Mouse (Mus musculus): ENCODE measurements around the gene Fsd1l. TPM values are rescaled to one million over a fixed set of nuclear protein-coding genes. Genes with fewer than 3 reads are reported as not detected.
"Not testable (repeated sequence)": the region's sequence is repeated elsewhere in the genome, so short reads cannot be mapped to it uniquely, and the experiment has no call there.

The Fsd1l gene
- polyA plus RNA-seq, 2 experiments = 5.7 to 9.8 TPM

GRCm38 (mm10) chr4:53638549-53639123 is 7.4 kb downstream of the Fsd1l start:
- Histone ChIP-seq H3K4me3 (replicated peaks; ENCODE audit: low read length) (no peak overlapping the region), H3K4me1 (ENCODE audit: control insufficient read depth, insufficient read depth, low read length) (0 out of 2 replicates have a peak, but pooled peaks cover 3% of the 10 kb centered on the region), H3K27ac (replicated peaks; ENCODE audit: low read depth, low read length) (no peak overlapping the region), H3K27me3 (ENCODE audit: control insufficient read depth, insufficient read depth, low read length) (no peaks in the 10 kb centered on the region), H3K9ac (ENCODE audit: low read depth, low read length, severe bottlenecking) (no peak overlapping the region), H3K9me3 (ENCODE audit: control insufficient read depth, low read length) (peaks cover 9% of the 10 kb centered on the region; the same call in 1 of the 2 replicates), H3K4me2 (replicated peaks; ENCODE audit: low read depth, low read length, severe bottlenecking) (no peak overlapping the region), H3K36me3 (ENCODE audit: control insufficient read depth, insufficient read depth, low read length) (peaks cover 8% of the 10 kb centered on the region; the same call in 1 of the 2 replicates)
- WGBS = 87% methylated on average over 7 of the region's 7 CpGs
- no peak for TF ChIP-seq POLR2A (IDR thresholded peaks at IDR 0.05; ENCODE audit: borderline replicate concordance, extremely low read depth, insufficient read depth, insufficient read length)
- DNase-seq (ENCODE audit: low spot score) = no peak
- no peak for ATAC-seq (ENCODE audit: low FRiP score, low read depth)

DNA sequence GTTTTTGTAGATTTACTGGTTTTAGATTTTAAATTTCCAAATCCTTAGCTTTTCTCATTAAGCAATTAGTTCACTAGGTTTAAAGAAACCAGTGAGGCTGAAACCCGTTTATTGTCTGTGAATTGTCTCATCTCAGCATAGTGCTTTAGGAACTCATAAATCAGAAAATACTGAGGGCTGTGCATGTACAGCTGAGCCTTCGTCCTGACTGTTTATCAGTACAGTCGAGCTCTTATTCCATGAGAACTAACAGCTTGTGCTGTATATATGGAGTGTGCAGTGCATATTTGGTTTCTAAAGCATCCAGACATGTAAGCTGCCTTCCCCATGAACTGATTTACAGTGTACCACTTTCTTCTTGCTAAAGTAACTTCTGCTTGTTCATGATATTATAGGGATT is 26.8 kb downstream of the Fsd1l start:
- Histone ChIP-seq H3K27ac (replicated peaks; ENCODE audit: low read depth, low read length) (no peak overlapping the region), H3K4me2 (replicated peaks; ENCODE audit: low read depth, low read length, severe bottlenecking) (no peak overlapping the region), H3K9me3 (ENCODE audit: control insufficient read depth, low read length) (no peaks in the 10 kb centered on the region), H3K4me1 (ENCODE audit: control insufficient read depth, insufficient read depth, low read length) (no peaks in the 10 kb centered on the region), H3K4me3 (replicated peaks; ENCODE audit: low read length) (no peak overlapping the region), H3K9ac (ENCODE audit: low read depth, low read length, severe bottlenecking) (no peak overlapping the region), H3K27me3 (ENCODE audit: control insufficient read depth, insufficient read depth, low read length) (no peaks in the 10 kb centered on the region), H3K36me3 (ENCODE audit: control insufficient read depth, insufficient read depth, low read length) (peaks cover 14% of the 10 kb centered on the region)
- ATAC-seq (ENCODE audit: low FRiP score, low read depth) = no peak
- no peak for TF ChIP-seq POLR2A (IDR thresholded peaks at IDR 0.05; ENCODE audit: borderline replicate concordance, extremely low read depth, insufficient read depth, insufficient read length)
- WGBS = 61% methylated on average over 3 of the region's 3 CpGs
- no peak for DNase-seq (ENCODE audit: low spot score)

- no peak for DNase-seq (ENCODE audit: low spot score)
- no peak for ATAC-seq (ENCODE audit: low FRiP score, low read depth)
- Histone ChIP-seq H3K27ac (replicated peaks; ENCODE audit: low read depth, low read length) (no peak overlapping the region), H3K4me2 (replicated peaks; ENCODE audit: low read depth, low read length, severe bottlenecking) (no peak overlapping the region), H3K36me3 (ENCODE audit: control insufficient read depth, insufficient read depth, low read length) (peaks cover 8% of the 10 kb centered on the region), H3K9ac (ENCODE audit: low read depth, low read length, severe bottlenecking) (no peak overlapping the region), H3K9me3 (ENCODE audit: control insufficient read depth, low read length) (no peaks in the 10 kb centered on the region), H3K4me3 (replicated peaks; ENCODE audit: low read length) (no peak overlapping the region), H3K4me1 (ENCODE audit: control insufficient read depth, insufficient read depth, low read length) (no peaks in the 10 kb centered on the region), H3K27me3 (ENCODE audit: control insufficient read depth, insufficient read depth, low read length) (no peaks in the 10 kb centered on the region)
- no peak for TF ChIP-seq POLR2A (IDR thresholded peaks at IDR 0.05; ENCODE audit: borderline replicate concordance, extremely low read depth, insufficient read depth, insufficient read length)
These were observed 29.4 kb downstream of the Fsd1l start for GRCm38 (mm10) chr4:53660711-53661110.

- Histone ChIP-seq H3K36me3 (ENCODE audit: control insufficient read depth, insufficient read depth, low read length) (peaks cover 17% of the 10 kb centered on the region), H3K4me1 (ENCODE audit: control insufficient read depth, insufficient read depth, low read length) (no peaks in the 10 kb centered on the region), H3K4me3 (replicated peaks; ENCODE audit: low read length) (no peak overlapping the region), H3K27me3 (ENCODE audit: control insufficient read depth, insufficient read depth, low read length) (no peaks in the 10 kb centered on the region), H3K9ac (ENCODE audit: low read depth, low read length, severe bottlenecking) (no peak overlapping the region), H3K9me3 (ENCODE audit: control insufficient read depth, low read length) (no peaks in the 10 kb centered on the region), H3K27ac (replicated peaks; ENCODE audit: low read depth, low read length) (no peak overlapping the region), H3K4me2 (replicated peaks; ENCODE audit: low read depth, low read length, severe bottlenecking) (no peak overlapping the region)
- DNase-seq (ENCODE audit: low spot score) = no peak
- WGBS = 81% methylated on average over 8 of the region's 8 CpGs
- no peak for TF ChIP-seq POLR2A (IDR thresholded peaks at IDR 0.05; ENCODE audit: borderline replicate concordance, extremely low read depth, insufficient read depth, insufficient read length)
- no peak for ATAC-seq (ENCODE audit: low FRiP score, low read depth)
These were observed 50.8 kb downstream of the Fsd1l start for GRCm38 (mm10) chr4:53682092-53682491.

DNA sequence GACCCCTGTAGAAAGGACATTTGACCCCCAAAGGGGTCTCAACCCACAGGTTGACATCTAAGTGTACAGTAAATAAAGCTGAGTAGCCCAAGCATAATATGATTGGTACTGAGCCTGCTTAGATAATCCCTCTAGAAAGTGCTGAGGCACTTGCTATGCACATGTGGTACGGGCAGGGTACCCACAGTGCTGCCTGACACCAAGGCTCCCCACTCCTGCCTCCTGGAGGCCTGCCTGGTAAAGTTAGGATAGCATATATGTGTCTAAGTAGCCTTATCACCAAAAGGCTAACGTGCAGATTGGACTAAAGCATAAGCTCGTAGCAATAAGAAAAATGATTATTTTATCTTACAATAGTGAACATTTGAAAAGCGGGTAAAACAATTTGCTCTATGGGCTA is 57.7 kb downstream of the Fsd1l start:
- Histone ChIP-seq H3K9ac (ENCODE audit: low read depth, low read length, severe bottlenecking) (no peak overlapping the region), H3K9me3 (ENCODE audit: control insufficient read depth, low read length) (no peaks in the 10 kb centered on the region), H3K4me3 (replicated peaks; ENCODE audit: low read length) (no peak overlapping the region), H3K4me2 (replicated peaks; ENCODE audit: low read depth, low read length, severe bottlenecking) (no peak overlapping the region), H3K27ac (replicated peaks; ENCODE audit: low read depth, low read length) (no peak overlapping the region), H3K27me3 (ENCODE audit: control insufficient read depth, insufficient read depth, low read length) (no peaks in the 10 kb centered on the region), H3K4me1 (ENCODE audit: control insufficient read depth, insufficient read depth, low read length) (no peaks in the 10 kb centered on the region), H3K36me3 (ENCODE audit: control insufficient read depth, insufficient read depth, low read length) (peaks cover 8% of the 10 kb centered on the region)
- TF ChIP-seq POLR2A (IDR thresholded peaks at IDR 0.05; ENCODE audit: borderline replicate concordance, extremely low read depth, insufficient read depth, insufficient read length) = no peak
- ATAC-seq (ENCODE audit: low FRiP score, low read depth) = no peak
- no peak for DNase-seq (ENCODE audit: low spot score)
- WGBS = 86% methylated on average over 4 of the region's 4 CpGs

DNA sequence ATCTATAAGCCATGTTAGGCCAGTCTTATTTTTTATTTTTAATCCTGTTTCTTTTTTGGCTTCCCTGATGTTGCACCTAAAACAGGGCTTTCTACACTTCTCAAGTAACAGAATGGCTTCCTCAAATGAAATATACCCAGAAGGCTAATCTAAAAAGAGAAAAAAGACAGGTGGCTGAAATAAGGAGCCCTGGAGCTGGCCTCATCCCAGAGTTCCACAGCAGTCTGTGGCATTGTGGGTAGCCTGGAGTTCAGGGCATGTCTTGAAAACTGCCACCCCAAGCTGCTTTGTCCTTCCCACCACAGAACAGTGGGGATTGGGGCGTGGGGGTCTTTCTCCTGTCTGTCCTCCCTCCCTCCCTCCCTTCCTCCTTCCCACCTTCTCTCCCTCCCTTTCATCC is 60.1 kb downstream of the Fsd1l start:
- ATAC-seq (ENCODE audit: low FRiP score, low read depth) = no peak
- Histone ChIP-seq H3K4me1 (ENCODE audit: control insufficient read depth, insufficient read depth, low read length) (no peaks in the 10 kb centered on the region), H3K36me3 (ENCODE audit: control insufficient read depth, insufficient read depth, low read length) (peaks cover 11% of the 10 kb centered on the region), H3K27me3 (ENCODE audit: control insufficient read depth, insufficient read depth, low read length) (no peaks in the 10 kb centered on the region), H3K4me3 (replicated peaks; ENCODE audit: low read length) (no peak overlapping the region), H3K9ac (ENCODE audit: low read depth, low read length, severe bottlenecking) (no peak overlapping the region), H3K9me3 (ENCODE audit: control insufficient read depth, low read length) (no peaks in the 10 kb centered on the region), H3K27ac (replicated peaks; ENCODE audit: low read depth, low read length) (no peak overlapping the region), H3K4me2 (replicated peaks; ENCODE audit: low read depth, low read length, severe bottlenecking) (no peak overlapping the region)
- TF ChIP-seq POLR2A (IDR thresholded peaks at IDR 0.05; ENCODE audit: borderline replicate concordance, extremely low read depth, insufficient read depth, insufficient read length) = no peak
- 62% methylated on average over 1 of the region's 1 CpGs for WGBS
- no peak for DNase-seq (ENCODE audit: low spot score)

- ATAC-seq (ENCODE audit: low FRiP score, low read depth); H3K9me3 ChIP-seq (ENCODE audit: control insufficient read depth, low read length); H3K36me3 ChIP-seq (ENCODE audit: control insufficient read depth, insufficient read depth, low read length); H3K4me3 ChIP-seq (replicated peaks; ENCODE audit: low read length); H3K4me1 ChIP-seq (ENCODE audit: control insufficient read depth, insufficient read depth, low read length); H3K4me2 ChIP-seq (replicated peaks; ENCODE audit: low read depth, low read length, severe bottlenecking); DNase-seq (ENCODE audit: low spot score); H3K27me3 ChIP-seq (ENCODE audit: control insufficient read depth, insufficient read depth, low read length); H3K9ac ChIP-seq (ENCODE audit: low read depth, low read length, severe bottlenecking); H3K27ac ChIP-seq (replicated peaks; ENCODE audit: low read depth, low read length): not testable (repeated sequence)
These were observed 77.9 kb downstream of the Fsd1l start for GRCm38 (mm10) chr4:53709166-53709565.

Measured in limb, embryonic 14.5 days (tissue).